Mouse (Mus musculus): Measurements from ENCODE around the gene 2310061I04Rik.

- TF ChIP-seq POLR2A (IDR thresholded peaks at IDR 0.05; ENCODE audit: extremely low read depth, insufficient read depth, low read length) (no peak), CTCF (IDR thresholded peaks at IDR 0.05; ENCODE audit: low read depth, low read length) (no peak)
Observed at GRCm38 (mm10) chr17:35874721-35875120, 22.5 kb downstream of the 2310061I04Rik start.

Data from liver, adult 2 months (tissue).